Mouse (Mus musculus): ENCODE results near the gene Arsb. TPM values are rescaled to one million over a fixed set of nuclear protein-coding genes. Genes with fewer than 3 reads are reported as not detected.
"Not testable (repeated sequence)": the region's sequence is repeated elsewhere in the genome, so short reads cannot be mapped to it uniquely, and the experiment has no call there.

Gene Arsb
- polyA plus RNA-seq, 1 experiment, result 42.1 TPM

GRCm38 (mm10) chr13:93984521-93984920, 213.1 kb downstream of the Arsb start:
- no peak for TF ChIP-seq CTCF (IDR thresholded peaks at IDR 0.05; ENCODE audit: borderline replicate concordance, insufficient read depth, low read length)
- Histone ChIP-seq H3K27ac (ENCODE audit: insufficient read depth, low read length) (no peak overlapping the region), H3K4me3 (ENCODE audit: insufficient read depth, low read length) (no peak overlapping the region), H3K4me1 (ENCODE audit: control insufficient read depth, insufficient read depth, low read length) (no peaks in the 10 kb centered on the region; the same call in 1 of the 2 replicates)

GRCm38 (mm10) chr13:93985181-93985580, 213.8 kb downstream of the Arsb start:
- no peak for TF ChIP-seq POLR2A (IDR thresholded peaks at IDR 0.05; ENCODE audit: low read depth, low read length)
- no peak for TF ChIP-seq CTCF (IDR thresholded peaks at IDR 0.05; ENCODE audit: borderline replicate concordance, insufficient read depth, low read length)
- Histone ChIP-seq H3K4me1 (ENCODE audit: control insufficient read depth, insufficient read depth, low read length) (no peaks in the 10 kb centered on the region; the same call in 1 of the 2 replicates), H3K4me3 (ENCODE audit: insufficient read depth, low read length) (no peak overlapping the region), H3K27ac (ENCODE audit: insufficient read depth, low read length) (no peak overlapping the region)

GRCm38 (mm10) chr13:93985750-93986149, 214.3 kb downstream of the Arsb start:
- not testable (repeated sequence) for H3K27ac ChIP-seq (ENCODE audit: insufficient read depth, low read length); H3K4me3 ChIP-seq (ENCODE audit: insufficient read depth, low read length); H3K4me1 ChIP-seq (ENCODE audit: control insufficient read depth, insufficient read depth, low read length)

GRCm38 (mm10) chr13:93987611-93988010, 216.2 kb downstream of the Arsb start:
- H3K4me3 ChIP-seq (ENCODE audit: insufficient read depth, low read length), result no peak overlapping the region
- TF ChIP-seq POLR2A (IDR thresholded peaks at IDR 0.05; ENCODE audit: low read depth, low read length) (no peak), CTCF (IDR thresholded peaks at IDR 0.05; ENCODE audit: borderline replicate concordance, insufficient read depth, low read length) (no peak)
- H3K27ac ChIP-seq (ENCODE audit: insufficient read depth, low read length), result no peak overlapping the region
- no peaks in the 10 kb centered on the region; the same call in 1 of the 2 replicates for H3K4me1 ChIP-seq (ENCODE audit: control insufficient read depth, insufficient read depth, low read length)

- H3K27ac ChIP-seq (ENCODE audit: insufficient read depth, low read length), result no peak overlapping the region
These were observed 217.8 kb downstream of the Arsb start for GRCm38 (mm10) chr13:93989208-93989607.

GRCm38 (mm10) chr13:93989736-93990611, 218.5 kb downstream of the Arsb start:
- Histone ChIP-seq H3K4me3 (ENCODE audit: insufficient read depth, low read length) (no peak overlapping the region), H3K27ac (ENCODE audit: insufficient read depth, low read length) (no peak overlapping the region), H3K4me1 (ENCODE audit: control insufficient read depth, insufficient read depth, low read length) (no peaks in the 10 kb centered on the region; the same call in 1 of the 2 replicates)
- TF ChIP-seq POLR2A (IDR thresholded peaks at IDR 0.05; ENCODE audit: low read depth, low read length) (no peak), CTCF (IDR thresholded peaks at IDR 0.05; ENCODE audit: borderline replicate concordance, insufficient read depth, low read length) (no peak)

More at GRCm38 (mm10) chr13:93989208-93989607, 217.8 kb downstream of the Arsb start:
- Histone ChIP-seq H3K4me3 (ENCODE audit: insufficient read depth, low read length) (no peak overlapping the region), H3K4me1 (ENCODE audit: control insufficient read depth, insufficient read depth, low read length) (no peaks in the 10 kb centered on the region; the same call in 1 of the 2 replicates)
- TF ChIP-seq POLR2A (IDR thresholded peaks at IDR 0.05; ENCODE audit: low read depth, low read length), result no peak
- no peak for TF ChIP-seq CTCF (IDR thresholded peaks at IDR 0.05; ENCODE audit: borderline replicate concordance, insufficient read depth, low read length)

GRCm38 (mm10) chr13:93990841-93991240, 219.4 kb downstream of the Arsb start:
- H3K27ac ChIP-seq (ENCODE audit: insufficient read depth, low read length), result no peak overlapping the region

GRCm38 (mm10) chr13:93992342-93992882, 221.0 kb downstream of the Arsb start:
- H3K27ac ChIP-seq (ENCODE audit: insufficient read depth, low read length), result peak overlapping the region; percentile 48; the same call in 1 of the 2 replicates
- H3K4me3 ChIP-seq (ENCODE audit: insufficient read depth, low read length), result no peak overlapping the region
- no peaks in the 10 kb centered on the region; the same call in 1 of the 2 replicates for H3K4me1 ChIP-seq (ENCODE audit: control insufficient read depth, insufficient read depth, low read length)
- no peak for TF ChIP-seq CTCF (IDR thresholded peaks at IDR 0.05; ENCODE audit: borderline replicate concordance, insufficient read depth, low read length)
- no peak for TF ChIP-seq POLR2A (IDR thresholded peaks at IDR 0.05; ENCODE audit: low read depth, low read length)

More at GRCm38 (mm10) chr13:93990841-93991240, 219.4 kb downstream of the Arsb start:
- H3K4me3 ChIP-seq (ENCODE audit: insufficient read depth, low read length), result no peak overlapping the region
- TF ChIP-seq POLR2A (IDR thresholded peaks at IDR 0.05; ENCODE audit: low read depth, low read length), result no peak
- TF ChIP-seq CTCF (IDR thresholded peaks at IDR 0.05; ENCODE audit: borderline replicate concordance, insufficient read depth, low read length), result no peak
- no peaks in the 10 kb centered on the region; the same call in 1 of the 2 replicates for H3K4me1 ChIP-seq (ENCODE audit: control insufficient read depth, insufficient read depth, low read length)

Other genes with a start within 250 kb of the Arsb start
- gene Bhmt, start 133.7 kb upstream of the Arsb start, polyA plus RNA-seq (2011; ENCODE audit: insufficient read length, low read depth, missing spikeins), result not detected in 2 replicates
- gene Bhmt2, start 97.3 kb upstream of the Arsb start, polyA plus RNA-seq (2011; ENCODE audit: insufficient read length, low read depth, missing spikeins), result not detected in 2 replicates
- not detected in 2 replicates for gene Dmgdh, start 97.2 kb upstream of the Arsb start, polyA plus RNA-seq (2011; ENCODE audit: insufficient read length, low read depth, missing spikeins)